Mouse (Mus musculus): ENCODE measurements at regions not wholly inside any gene's neighbourhood (a gene's known extent, or its start where the extent isn't known, plus 50 kb on each side); places are given as distances from the start of the nearest gene placed in this dataset.
"Not testable (repeated sequence)": the region's sequence is repeated elsewhere in the genome, so short reads cannot be mapped to it uniquely, and the experiment has no call there.

- no peak overlapping the region for H3K27ac ChIP-seq (ENCODE audit: low read depth, low read length)
- no peaks in the 10 kb centered on the region for H3K9me3 ChIP-seq (ENCODE audit: low read length)
- no peak for TF ChIP-seq CTCF (IDR thresholded peaks at IDR 0.05; ENCODE audit: low read depth)
- DNase-seq, result no peak
- H3K4me3 ChIP-seq (ENCODE audit: low read depth, low read length), result no peak overlapping the region
- H3K4me1 ChIP-seq (ENCODE audit: insufficient read depth), result no peaks in the 10 kb centered on the region
- H3K9ac ChIP-seq, result no peak overlapping the region
- ATAC-seq, result no peak
- WGBS, result 47% methylated on average over 1 of the region's 1 CpGs
- no peaks in the 10 kb centered on the region for H3K27me3 ChIP-seq (ENCODE audit: insufficient read depth, low read length)
- H3K36me3 ChIP-seq (ENCODE audit: insufficient read depth), result no peaks in the 10 kb centered on the region
- H3K4me2 ChIP-seq (ENCODE audit: low read depth), result no peak overlapping the region
These were observed 55.8 kb upstream of the Irx2 start for GRCm38 (mm10) chr13:72572846-72573245.

GRCm38 (mm10) chr13:72574126-72574525 is 54.5 kb upstream of the Irx2 start:
- not testable (repeated sequence) for H3K4me2 ChIP-seq (ENCODE audit: low read depth); H3K4me1 ChIP-seq (ENCODE audit: insufficient read depth); DNase-seq; ATAC-seq; H3K36me3 ChIP-seq (ENCODE audit: insufficient read depth); H3K27me3 ChIP-seq (ENCODE audit: insufficient read depth, low read length); H3K4me3 ChIP-seq (ENCODE audit: low read depth, low read length); H3K9ac ChIP-seq; H3K9me3 ChIP-seq (ENCODE audit: low read length); H3K27ac ChIP-seq (ENCODE audit: low read depth, low read length)
- peak; percentile 16; the same call in 1 of the 2 replicates for TF ChIP-seq CTCF (IDR thresholded peaks at IDR 0.05; ENCODE audit: low read depth)
- WGBS, result 69% methylated on average over 4 of the region's 4 CpGs

DNA sequence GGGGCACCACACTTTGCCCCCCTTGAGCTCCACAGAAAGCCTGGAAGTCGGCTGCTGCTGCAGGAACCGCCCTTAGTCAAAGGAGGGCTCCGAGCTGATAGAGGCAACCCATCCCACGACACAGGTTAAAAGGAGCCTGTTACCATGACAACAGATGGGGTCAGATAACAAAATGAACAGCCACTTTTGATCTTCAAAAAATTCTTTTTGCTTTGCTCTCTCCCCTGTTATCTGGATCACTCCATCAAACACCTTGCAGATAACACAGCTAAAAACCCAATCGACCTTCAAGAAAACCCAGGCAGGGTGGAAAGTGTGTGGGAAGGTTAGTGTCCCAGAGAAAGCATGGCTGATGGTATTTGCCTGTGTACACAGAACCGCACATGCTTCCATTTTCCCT is 52.1 kb upstream of the Irx2 start:
- Histone ChIP-seq H3K9me3 (ENCODE audit: low read length) (no peaks in the 10 kb centered on the region), H3K4me2 (ENCODE audit: low read depth) (no peak overlapping the region), H3K4me3 (ENCODE audit: low read depth, low read length) (no peak overlapping the region), H3K36me3 (ENCODE audit: insufficient read depth) (no peaks in the 10 kb centered on the region), H3K4me1 (ENCODE audit: insufficient read depth) (no peaks in the 10 kb centered on the region), H3K27ac (ENCODE audit: low read depth, low read length) (no peak overlapping the region), H3K27me3 (ENCODE audit: insufficient read depth, low read length) (no peaks in the 10 kb centered on the region), H3K9ac (no peak overlapping the region)
- TF ChIP-seq CTCF (IDR thresholded peaks at IDR 0.05; ENCODE audit: low read depth), result no peak
- ATAC-seq, result no peak
- WGBS, result 37% methylated on average over 6 of the region's 6 CpGs
- DNase-seq, result no peak

DNA sequence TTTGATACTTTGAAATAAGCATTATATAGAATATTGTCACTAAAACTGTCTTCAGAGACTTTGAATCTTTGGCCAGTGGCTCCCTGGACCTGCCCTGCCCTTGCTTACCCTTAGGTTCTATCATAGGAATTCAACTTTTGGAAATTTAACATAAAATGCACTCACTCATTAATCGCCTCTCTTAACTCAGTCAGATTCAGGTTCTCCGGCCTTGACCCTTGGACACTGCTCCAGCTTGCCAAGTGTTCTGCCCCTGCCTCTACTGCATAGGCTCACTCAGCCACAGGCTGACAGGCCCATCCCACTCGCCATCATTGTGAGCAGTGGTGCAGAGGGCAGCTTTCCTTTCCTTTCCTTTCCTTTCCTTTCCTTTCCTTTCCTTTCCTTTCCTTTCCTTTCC is 50.2 kb upstream of the Irx2 start:
- ATAC-seq, result no peak
- Histone ChIP-seq H3K4me2 (ENCODE audit: low read depth) (no peak overlapping the region), H3K4me1 (ENCODE audit: insufficient read depth) (no peaks in the 10 kb centered on the region), H3K9me3 (ENCODE audit: low read length) (no peaks in the 10 kb centered on the region), H3K27ac (ENCODE audit: low read depth, low read length) (no peak overlapping the region), H3K4me3 (ENCODE audit: low read depth, low read length) (no peak overlapping the region), H3K36me3 (ENCODE audit: insufficient read depth) (no peaks in the 10 kb centered on the region), H3K27me3 (ENCODE audit: insufficient read depth, low read length) (no peaks in the 10 kb centered on the region), H3K9ac (no peak overlapping the region)
- TF ChIP-seq CTCF (IDR thresholded peaks at IDR 0.05; ENCODE audit: low read depth), result no peak
- 88% methylated on average over 3 of the region's 3 CpGs for WGBS
- DNase-seq, result no peak

All from forebrain, postnatal 0 days (tissue).